Mouse (Mus musculus): ENCODE measurements around the gene Svs5.
"Not testable (repeated sequence)": the region's sequence is repeated elsewhere in the genome, so short reads cannot be mapped to it uniquely, and the experiment has no call there.

Svs5 gene

DNA sequence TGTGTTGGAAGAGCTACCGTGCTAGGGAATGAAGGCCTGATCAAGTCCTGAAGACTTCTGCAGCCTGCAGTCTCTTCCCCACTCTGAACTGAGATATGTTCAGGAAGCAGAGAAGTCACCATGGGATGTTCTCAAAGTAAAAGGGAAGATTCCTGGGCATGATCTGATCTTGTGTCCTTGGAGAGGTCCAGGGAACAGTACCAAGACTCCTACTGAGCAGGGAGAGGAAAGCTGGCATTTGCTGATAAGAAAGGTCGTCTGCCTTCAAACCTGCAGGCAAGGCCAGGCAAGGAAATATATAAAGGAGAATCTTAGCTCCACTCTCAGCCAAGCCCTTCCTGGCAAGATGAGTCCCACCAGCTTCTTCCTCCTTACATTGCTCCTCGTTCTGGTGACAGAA lies at the start of gene Svs5:
Gene Svs5 (plus strand): TSS at position 301 of the 400 bp plus-strand sequence.
- not testable (repeated sequence) for DNase-seq (ENCODE audit: low spot score in 2 of 2)

DNA sequence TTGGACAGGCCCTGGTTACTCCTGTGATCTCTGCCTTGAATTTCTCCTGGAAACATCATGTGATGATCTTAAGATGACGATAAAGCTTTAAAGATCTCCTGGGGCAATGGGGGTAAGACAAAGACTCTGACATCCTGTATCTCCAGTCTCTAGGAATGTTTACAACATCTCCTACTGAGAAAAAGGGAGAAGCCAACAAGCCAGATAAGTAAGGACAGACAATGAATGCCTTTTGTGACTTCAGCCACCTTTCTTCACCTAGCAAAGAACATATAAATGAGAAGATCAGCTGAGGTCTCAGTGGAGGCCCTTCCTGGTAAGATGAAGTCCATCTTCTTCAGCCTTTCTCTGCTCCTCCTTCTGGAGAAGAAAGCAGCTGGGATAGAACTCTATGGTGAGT lies 43.6 kb upstream of the Svs5 start, which contains the start of gene Svs3a:
Gene Svs3a (plus strand): TSS at position 301 of the 400 bp plus-strand sequence.
- not testable (repeated sequence) for DNase-seq (ENCODE audit: low spot score in 2 of 2)

DNA sequence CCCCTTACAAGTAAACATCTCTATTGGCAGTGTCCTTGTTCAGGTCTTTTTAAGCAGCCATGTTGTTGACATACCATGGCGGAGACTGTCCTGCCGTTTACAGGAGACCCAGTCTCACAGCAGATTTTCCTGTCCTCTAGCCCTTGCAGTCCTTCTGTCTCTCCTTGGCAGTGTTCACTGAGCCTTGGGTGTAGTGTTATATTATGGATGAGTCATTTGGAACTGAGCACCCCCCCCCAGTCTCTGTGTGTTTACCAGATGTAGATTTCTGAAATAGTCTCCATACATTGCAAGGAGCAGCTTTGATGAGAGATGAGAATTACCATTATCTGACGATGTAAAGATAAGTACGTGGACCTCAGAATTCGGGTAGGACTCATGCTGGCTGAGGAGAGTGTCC lies 19.9 kb upstream of the Svs5 start:
- DNase-seq (ENCODE audit: low spot score in 2 of 2) = no peak

DNA sequence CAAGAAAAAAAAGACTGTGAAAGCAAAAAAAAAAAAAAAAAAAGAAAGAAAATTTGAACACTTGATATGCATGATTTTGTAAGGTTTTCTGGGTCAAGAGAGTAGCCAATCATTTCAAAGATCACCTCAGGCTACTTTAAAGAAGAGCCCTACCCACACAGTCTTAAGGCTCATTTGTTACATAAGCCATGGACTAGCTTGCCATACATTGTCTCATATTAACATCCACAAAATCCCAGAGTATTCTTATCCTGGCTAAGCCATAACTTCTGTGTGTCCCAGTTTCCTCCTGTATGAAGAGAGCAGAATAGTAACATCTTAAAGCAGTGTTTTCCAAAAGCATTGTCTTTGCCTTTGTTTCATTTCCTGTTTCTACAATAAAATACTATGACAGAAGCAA lies 17.1 kb upstream of the Svs5 start:
- DNase-seq (ENCODE audit: low spot score in 2 of 2) = not testable (repeated sequence)

DNA sequence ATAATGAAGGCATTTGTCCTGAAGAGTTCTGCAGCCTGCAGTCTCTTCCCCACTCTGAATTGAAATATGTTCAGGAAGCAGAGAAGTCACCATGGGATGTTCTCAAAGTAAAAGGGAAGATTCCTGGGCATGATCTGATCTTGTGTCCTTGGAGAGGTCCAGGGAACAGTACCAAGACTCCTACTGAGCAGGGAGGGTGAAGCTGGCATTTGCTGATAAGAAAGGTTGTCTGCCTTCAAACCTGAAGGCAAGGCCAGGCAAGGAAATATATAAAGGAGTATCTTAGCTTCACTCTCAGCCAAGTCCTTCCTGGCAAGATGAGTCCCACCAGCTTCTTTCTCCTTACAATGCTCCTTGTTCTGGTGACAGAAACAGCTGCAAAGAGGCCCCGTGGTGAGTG lies 16.1 kb upstream of the Svs5 start, which contains the start of gene Svs6:
Gene Svs6 (plus strand): TSS at position 301 of the 400 bp plus-strand sequence.
- not testable (repeated sequence) for DNase-seq (ENCODE audit: low spot score in 2 of 2)

DNA sequence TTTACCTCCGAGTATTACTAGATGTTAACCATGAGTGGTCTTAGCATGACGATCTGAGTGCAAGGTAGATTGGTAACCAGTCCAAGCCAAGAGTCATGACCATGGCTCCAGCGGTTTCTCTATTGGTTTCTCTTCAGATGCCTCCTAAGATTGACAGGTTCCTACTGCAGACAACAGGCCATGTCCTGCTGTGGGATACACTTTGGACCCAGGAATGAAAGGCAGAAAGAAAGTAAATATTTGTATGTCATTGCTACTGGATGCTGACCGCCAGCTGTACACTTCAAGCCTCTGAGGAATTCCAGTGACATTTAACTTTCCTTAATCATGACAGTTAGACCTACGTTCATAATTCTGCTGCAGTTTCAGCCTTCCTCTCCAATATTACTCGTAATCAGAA lies 11.6 kb upstream of the Svs5 start:
- DNase-seq (ENCODE audit: low spot score in 2 of 2) = no peak

DNA sequence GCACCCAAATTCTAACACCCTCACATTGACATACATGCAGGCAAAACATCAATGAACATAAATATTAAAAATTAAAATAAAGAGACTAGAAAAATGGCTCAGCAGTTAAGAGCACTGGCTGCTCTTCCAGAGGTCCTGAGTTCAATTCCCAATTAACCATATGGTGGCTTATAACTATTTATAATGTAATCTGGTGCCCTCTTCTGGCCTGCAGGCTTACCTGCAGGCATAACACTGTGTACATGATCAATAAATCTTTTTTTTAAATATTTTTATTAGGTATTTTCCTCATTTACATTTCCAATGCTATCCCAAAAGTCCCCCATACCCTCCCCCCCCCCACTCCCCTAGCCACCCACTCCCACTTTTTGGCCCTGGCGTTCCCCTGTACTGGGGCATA lies 11.2 kb downstream of the Svs5 start:
- DNase-seq (ENCODE audit: low spot score in 2 of 2) = not testable (repeated sequence)

DNA sequence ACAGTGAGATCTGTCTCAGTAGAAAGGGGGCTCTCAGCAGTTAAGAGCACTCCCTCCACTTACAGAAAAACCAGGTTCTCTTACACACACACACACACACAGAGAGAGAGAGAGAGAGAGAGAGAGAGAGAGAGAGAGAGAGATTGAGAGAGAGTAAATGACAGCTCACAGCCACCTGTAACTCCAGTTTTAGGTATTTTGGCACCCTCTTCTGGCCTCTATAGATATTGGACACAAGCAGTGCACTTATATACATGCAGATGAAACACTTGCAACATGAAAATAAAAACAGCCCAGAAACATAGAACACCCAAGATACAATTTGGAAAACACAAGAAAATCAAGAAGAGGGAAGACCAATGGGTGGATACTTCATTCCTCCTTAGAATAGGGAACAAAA lies 15.2 kb downstream of the Svs5 start:
- DNase-seq (ENCODE audit: low spot score in 2 of 2) = not testable (repeated sequence)

DNA sequence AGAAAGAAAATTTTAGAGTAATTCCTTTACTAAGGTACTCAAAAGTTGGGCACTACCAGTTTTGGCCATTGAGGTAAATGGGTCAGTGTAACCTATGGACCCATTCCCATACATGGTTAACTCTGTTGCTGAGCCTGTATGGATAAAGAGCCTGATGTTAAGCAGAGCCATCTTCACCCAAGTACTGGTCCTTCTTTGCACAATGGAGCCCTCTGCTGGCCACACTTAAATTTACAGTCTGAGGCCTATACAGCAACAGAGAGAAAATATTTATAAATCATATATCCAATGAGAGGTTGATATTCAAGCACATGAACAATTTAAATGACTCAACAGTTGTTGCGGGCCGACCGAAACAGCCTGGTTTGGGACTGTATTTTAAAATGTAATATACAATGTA lies 16.4 kb downstream of the Svs5 start:
- DNase-seq (ENCODE audit: low spot score in 2 of 2) = no peak

DNA sequence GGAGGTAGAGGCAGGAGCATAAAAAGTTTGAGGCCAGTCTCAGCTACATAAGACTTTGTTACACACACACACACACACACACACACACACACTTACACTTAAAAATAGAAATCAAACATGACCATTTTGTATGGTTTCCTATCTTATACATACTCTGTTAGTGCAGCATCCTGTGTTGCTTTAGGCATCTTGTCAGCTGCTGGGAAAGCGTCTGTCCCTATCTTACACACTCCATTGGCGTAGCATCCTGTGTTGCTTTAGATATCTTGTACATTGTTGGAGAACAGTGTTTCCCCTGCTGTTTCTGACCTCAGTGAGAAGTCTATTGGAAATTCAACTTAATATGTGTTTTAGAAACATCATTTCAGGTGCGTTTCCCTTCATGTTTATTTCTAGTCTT lies 20.2 kb downstream of the Svs5 start:
- DNase-seq (ENCODE audit: low spot score in 2 of 2) = no peak

DNA sequence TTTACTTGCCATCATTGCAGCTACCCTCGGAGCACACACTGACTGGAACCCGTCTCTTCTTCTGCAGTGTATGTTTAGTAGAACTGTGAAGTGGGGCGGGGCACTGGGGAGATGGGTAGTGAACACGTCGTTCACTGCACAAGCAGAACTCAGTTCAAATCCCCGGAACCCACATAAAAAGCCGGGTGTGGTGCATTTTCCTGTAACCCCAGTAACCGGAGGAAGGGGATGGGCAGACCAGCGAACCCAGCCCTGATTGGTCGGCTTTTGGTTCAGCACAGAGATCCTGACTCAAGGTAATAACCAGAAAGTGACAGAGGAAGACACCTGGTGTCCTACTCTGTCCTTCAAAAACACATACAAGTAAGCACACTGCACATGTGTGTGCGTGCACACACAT lies 20.8 kb downstream of the Svs5 start:
- no peak for DNase-seq (ENCODE audit: low spot score in 2 of 2)

DNA sequence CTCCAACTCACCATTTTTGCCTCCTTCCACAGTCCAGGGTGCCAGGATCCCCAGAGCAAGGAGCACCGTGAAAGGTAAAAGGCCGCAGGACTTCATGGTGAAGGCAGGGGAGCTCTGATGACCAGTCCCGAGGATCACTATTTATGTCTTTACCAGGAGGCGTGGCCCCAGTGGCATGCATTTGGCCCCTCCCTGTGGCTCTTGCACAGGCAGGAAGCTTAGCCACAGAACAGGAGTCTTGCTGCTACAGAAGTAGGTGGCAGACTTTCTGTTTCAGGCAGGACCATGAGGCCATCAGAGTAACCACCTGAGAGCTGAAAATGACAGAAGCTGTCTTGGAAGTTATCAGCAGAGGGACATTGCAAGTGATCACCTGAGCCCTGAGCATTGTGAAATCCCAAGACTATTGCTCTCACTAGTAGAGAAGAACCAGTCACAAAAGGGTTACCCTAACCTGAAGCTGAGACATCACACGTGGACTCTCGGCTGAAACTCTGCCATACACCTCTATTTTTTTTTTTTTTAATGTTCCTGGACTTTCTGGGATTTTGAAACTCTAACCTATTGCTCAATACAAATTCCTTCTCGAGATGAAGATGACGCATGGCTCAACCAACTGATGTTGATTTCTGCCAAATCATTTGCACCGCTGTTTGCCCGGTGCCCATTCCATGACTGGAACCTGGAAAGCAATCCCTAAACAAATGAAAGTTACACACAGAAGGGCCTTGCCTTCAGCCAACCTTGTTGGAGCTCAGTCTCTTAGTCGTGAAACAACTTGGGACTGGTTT lies 23.8 kb downstream of the Svs5 start:
- DNase-seq (ENCODE audit: low spot score in 2 of 2) = no peak

DNA sequence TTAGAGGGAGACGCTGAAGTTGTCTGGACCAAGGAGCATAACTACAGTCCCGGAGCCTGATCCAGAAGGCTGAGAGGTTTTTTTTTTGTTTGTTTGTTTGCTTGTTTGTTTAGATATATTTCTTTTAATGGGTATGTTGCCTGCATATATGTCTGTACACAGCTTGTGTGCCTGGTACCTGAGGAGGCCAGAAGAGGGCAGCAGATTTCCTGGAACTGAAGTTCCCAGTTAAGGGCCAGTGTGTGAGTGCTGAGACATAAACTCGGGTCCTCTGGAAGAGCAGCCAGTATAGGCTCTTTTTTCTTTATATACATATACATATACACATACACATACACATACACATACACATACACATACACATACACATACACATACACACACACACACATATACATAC lies 25.8 kb downstream of the Svs5 start:
- DNase-seq (ENCODE audit: low spot score in 2 of 2) = no peak

DNA sequence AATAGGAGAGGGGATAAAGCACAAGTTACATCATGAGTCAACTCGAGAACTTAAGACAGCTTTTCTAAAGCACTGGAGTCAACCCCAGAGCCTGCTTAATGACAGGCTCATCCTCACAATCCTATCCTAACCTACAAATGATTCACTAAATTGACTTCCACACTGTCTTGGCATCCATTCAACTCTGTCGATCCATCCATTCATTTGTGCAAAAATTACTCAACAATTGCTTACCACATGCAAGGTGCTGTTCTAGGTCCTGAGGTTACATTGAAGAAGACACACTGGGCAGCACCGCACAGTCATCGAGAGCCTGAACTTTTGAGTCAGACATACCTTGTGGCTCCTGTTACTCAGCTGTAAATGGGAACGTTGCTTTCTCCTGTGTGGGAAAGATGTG lies 26.5 kb downstream of the Svs5 start:
- no peak for DNase-seq (ENCODE audit: low spot score in 2 of 2)

DNA sequence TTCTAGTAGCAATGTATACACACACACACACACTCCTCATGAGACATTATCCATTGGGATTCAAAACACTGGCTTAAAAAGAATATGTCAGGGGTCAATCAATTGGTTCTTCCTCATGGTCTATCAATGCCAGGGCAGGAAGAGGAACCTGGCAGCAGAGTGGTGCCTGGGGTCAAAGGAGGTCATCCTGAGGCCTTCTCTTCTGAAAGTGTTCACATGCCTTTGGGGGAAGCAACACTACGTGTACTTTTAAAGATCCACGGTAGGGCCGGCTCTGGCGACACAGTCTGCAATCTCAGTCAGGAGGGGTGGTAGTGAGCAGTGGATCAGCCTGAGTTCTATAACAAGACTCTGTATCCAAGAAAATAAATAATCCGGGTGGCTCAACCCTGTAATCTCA lies 27.1 kb downstream of the Svs5 start:
- no peak for DNase-seq (ENCODE audit: low spot score in 2 of 2)

DNA sequence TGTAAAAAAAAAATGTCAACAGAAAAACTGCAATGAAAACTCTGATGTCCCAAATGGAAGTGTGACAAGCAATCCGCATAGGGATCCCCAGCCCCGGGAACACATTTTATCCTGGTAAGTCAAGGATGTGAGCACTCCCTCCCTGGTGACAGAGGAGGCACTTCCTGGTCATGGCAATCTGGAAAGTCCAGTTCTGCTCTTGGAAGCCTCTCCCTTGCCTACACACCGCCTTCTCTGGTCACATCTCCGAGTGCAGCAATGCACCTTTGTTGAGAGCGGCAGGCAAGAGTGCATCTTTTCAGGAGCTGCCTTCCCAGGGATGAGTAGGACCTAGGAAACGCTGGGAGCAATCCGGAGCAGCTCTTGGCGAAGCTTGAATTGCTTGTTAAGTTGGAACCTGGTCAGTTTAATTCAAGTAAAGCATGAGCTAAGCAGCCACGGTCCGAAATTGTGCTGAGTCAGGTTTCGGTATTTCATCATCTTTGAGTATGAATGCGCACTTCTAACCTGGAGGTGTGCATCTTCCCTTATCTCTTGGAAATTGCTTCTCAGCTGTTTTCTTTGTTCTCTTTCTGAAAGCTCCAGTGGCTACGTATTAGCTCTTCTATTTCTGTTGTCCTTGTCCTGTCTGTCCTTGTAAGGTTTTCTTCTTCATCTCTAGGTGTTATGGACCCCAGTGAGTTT lies 28.6 kb downstream of the Svs5 start:
- DNase-seq (ENCODE audit: low spot score in 2 of 2) = no peak

DNA sequence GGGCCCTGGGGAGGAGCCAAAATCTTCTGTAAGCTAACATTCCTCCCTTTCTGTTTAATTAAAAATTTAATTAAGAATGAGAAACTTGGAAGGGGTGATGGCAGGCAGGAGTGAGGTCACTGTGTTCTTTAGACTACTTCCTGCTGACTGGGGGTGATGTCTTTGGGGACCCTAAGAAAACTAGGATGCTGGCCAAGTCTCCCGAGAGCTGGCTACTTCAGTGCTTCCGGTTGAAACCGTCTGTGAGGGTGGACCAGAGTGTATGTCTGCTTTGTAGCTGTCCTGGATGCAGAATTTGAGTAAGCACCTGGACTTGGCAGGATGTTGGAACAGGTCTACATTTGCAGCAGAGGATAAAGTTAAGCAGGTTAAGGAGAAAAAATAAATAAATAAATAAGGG lies 34.4 kb downstream of the Svs5 start:
- DNase-seq (ENCODE audit: low spot score in 2 of 2) = no peak

DNA sequence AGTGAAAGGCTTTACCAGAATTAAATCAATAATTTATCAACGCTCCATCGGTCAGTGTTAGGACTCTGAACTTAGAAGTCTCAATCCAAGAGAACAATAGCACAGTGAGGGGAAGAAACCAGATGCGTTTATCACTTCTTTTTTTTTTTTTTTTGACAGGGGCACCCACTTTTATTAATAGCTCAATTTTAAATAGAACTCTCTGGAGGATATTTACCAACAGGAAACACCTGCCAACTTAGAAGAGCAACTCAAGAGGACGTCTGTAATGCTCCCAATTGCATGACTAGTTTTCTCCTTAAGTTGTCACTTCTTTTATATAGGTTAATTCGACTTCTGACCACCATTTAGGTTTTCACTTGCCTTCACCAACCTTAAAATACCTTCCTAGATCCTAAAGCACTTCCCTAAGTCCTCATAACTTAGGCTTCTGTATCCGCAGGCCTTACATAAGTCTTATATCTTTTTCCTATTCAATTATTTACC lies 36.1 kb downstream of the Svs5 start:
- DNase-seq (ENCODE audit: low spot score in 2 of 2) = no peak

DNA sequence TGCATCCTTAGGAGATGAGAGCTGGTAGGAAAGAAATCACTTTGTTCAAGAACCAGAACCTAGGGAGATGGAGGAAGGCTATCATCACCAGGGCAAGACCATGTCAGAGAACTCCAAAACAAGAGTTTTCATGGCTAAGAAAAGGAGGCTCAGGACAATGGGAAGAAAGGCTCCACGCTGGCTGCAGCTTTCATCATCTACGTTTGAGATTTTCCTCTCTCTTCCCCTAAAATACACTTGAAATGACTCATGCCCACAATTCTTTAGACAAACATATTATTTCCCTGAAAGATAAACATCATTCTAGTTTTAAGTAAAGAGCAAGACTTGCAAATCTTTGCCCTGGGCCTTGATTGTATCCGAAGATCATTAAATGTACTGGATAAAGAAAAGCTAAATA lies 38.8 kb downstream of the Svs5 start:
- no peak for DNase-seq (ENCODE audit: low spot score in 2 of 2)

DNA sequence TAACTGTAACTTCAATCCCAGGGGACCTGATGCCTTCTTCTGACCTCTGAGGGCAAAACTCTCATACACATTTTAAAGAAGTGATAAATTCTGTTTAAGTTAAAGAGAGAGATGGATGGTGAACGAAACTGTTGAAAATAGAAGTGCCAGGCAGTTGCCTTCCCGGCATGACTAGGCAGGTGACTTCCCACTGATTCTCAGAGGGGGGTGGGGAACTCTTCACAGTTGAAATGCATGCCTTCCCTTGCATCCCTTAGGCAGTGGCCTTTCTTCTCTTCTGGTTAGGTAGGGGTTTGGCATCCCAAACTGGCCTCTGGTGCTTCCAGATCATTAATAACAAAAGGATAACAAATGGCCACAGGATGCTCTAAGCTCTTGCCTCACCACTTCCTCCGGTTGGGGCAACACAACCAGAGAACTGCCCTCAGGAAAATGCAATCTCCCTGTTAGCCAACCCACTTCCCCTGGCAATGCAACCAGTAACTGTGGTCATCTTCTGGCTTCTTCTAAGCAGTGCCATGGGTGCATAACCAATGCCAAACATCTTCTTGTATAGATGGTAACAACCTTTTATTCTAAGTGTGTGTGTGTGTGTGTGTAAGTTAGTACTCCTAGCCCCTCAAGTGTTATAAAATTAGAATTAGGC lies 40.0 kb downstream of the Svs5 start:
- no peak for DNase-seq (ENCODE audit: low spot score in 2 of 2)

DNA sequence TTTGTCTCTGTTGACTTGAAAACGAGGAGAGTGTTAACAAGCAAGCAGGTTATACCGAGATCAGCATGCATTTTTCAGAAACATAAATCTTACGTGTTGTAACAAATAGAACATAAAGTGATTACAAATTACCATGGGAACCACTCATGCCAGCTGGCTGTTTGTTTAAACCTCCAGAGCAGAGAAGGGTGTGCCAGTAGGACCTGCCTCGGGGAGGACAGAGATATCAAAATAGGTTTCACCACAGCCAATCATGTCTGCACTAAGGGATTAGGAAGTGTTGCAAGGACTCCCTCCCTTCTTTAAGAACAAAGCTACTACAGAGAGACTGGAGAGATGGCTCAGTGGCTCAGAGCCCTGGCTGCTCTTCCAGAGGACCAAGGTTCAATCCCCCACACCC lies 40.6 kb downstream of the Svs5 start:
- no peak for DNase-seq (ENCODE audit: low spot score in 2 of 2)
